Mouse (Mus musculus) stomach, postnatal 0 days (tissue): Measurements from ENCODE around the gene Pdzrn4. TPM values are rescaled to one million over a fixed set of nuclear protein-coding genes. Genes with fewer than 3 reads are reported as not detected.

ENCODE experiments used
- ATAC-seq: fragments of 200-750 bp; cut with Nextera tagmentation; 2 replicates; pipeline ENCODE4 v1.8.0; 2017; ENCODE audit not compliant: low FRiP score, low TSS enrichment
- DNase-seq: peaks from one replicate; pipeline ENCODE4 v3.0.0-alpha.2; 2016; ENCODE audit warnings: low spot score
- H3K27ac ChIP-seq: fragments of 300-500 bp; sonication (generic); replicated peaks from 2 replicates; pipeline ENCODE4 v1.5.1; 2014; ENCODE audit warnings: mild to moderate bottlenecking, control low read depth
- H3K27me3 ChIP-seq: fragments of 300-500 bp; sonication (generic); 2 replicates; pipeline ENCODE4 v1.6.1; 2014; ENCODE audit warnings: low read length; ENCODE audit not compliant: control insufficient read depth, insufficient read depth
- H3K36me3 ChIP-seq: fragments of 300-500 bp; sonication (generic); 2 replicates; pipeline ENCODE4 v1.6.1; 2014; ENCODE audit warnings: low read length, mixed read lengths; ENCODE audit not compliant: control insufficient read depth, insufficient read depth
- H3K4me1 ChIP-seq: fragments of 300-500 bp; sonication (generic); replicated peaks from 2 replicates; pipeline ENCODE4 v1.6.1; 2014; ENCODE audit warnings: antibody characterized with exemption; ENCODE audit not compliant: control insufficient read depth, insufficient read depth
- H3K4me2 ChIP-seq: fragments of 300-500 bp; sonication (generic); replicated peaks from 2 replicates; pipeline ENCODE4 v1.6.1; 2014; ENCODE audit warnings: low read depth, mild to moderate bottlenecking, control low read depth, moderate library complexity
- H3K4me3 ChIP-seq: fragments of 300-500 bp; sonication (generic); 2 replicates; pipeline ENCODE4 v1.5.1; 2014; ENCODE audit warnings: low read depth, low read length, control low read depth
- H3K9ac ChIP-seq: fragments of 300-500 bp; sonication (generic); 2 replicates; pipeline ENCODE4 v1.6.1; 2014; ENCODE audit warnings: mild to moderate bottlenecking, low read length, control low read depth, mixed read lengths
- H3K9me3 ChIP-seq: fragments of 300-500 bp; sonication (generic); 2 replicates; pipeline ENCODE4 v1.6.1; 2016; ENCODE audit warnings: low read length; ENCODE audit not compliant: control insufficient read depth
- CTCF ChIP-seq: IDR thresholded peaks from 2 replicates; pipeline ENCODE4 v1.5.1; 2016; ENCODE audit warnings: antibody characterized with exemption, low read depth, mild to moderate bottlenecking, moderate library complexity
- EP300 ChIP-seq: optimal IDR thresholded peaks from 2 replicates; pipeline ENCODE3; 2016; ENCODE audit warnings: antibody characterized with exemption
- WGBS: fragments of 180-500 bp; shearing (Covaris S2); extraction: QIAGEN DNeasy Blood & Tissue Kit; methylation state at CpG from one replicate; pipeline ENCODE4 v1.1.7; 2014; 5-methylcytosine and 5-hydroxymethylcytosine counted together
- polyA plus RNA-seq: library from polyadenylated mRNA; unstranded; fragments of >200 nt; fragmentation: Nextera tagmentation; extraction: Ambion mirVana; gene quantifications from 2 replicates; pipeline ENCODE4 v1.2.1, GENCODE M21; 2015

Gene Pdzrn4
- polyA plus RNA-seq, 1 experiment from 2014 or later = 0.76 TPM

- H3K36me3 ChIP-seq = no peaks in the 10 kb centered on the region
- H3K4me2 ChIP-seq = no peak overlapping the region
- no peak overlapping the region for H3K27ac ChIP-seq
- DNase-seq (no peak), ATAC-seq (no peak)
- H3K9ac ChIP-seq = no peak overlapping the region
- 62% methylated on average over 17 of the region's 17 CpGs for WGBS
- no peaks in the 10 kb centered on the region for H3K9me3 ChIP-seq
- no peak for TF ChIP-seq EP300
- TF ChIP-seq CTCF = no peak
- H3K27me3 ChIP-seq = no peaks in the 10 kb centered on the region
- H3K4me3 ChIP-seq = no peak overlapping the region
- H3K4me1 ChIP-seq = no peaks in the 10 kb centered on the region
Measured at GRCm38 (mm10) chr15:92757085-92757903, 360.6 kb downstream of the Pdzrn4 start.

DNA sequence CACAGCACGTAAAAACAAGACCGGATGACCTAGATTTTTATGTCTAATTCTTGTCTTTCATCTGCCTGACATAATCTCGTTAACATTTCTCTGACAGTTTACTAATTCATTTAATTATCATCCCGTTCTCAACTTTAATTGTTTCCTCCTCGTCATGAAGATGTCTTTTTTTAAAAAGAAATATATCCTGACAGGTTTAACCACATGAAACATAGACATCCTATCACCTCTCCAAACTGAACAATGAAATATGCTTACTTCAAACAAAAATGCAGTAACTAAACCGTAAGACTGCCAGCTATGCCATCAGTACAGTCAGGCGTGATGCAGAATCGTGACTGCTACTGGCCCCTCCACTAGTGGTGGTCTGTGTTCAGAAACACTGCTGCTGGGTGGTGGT, 362.3 kb downstream of the Pdzrn4 start:
- 84% methylated on average over 8 of the region's 8 CpGs for WGBS
- TF ChIP-seq CTCF (no peak), EP300 (no peak)
- no peaks in the 10 kb centered on the region for H3K4me1 ChIP-seq

GRCm38 (mm10) chr15:92763303-92763702, 366.6 kb downstream of the Pdzrn4 start:
- H3K36me3 ChIP-seq = no peaks in the 10 kb centered on the region
- no peaks in the 10 kb centered on the region for H3K4me1 ChIP-seq
- no peaks in the 10 kb centered on the region for H3K9me3 ChIP-seq
- no peaks in the 10 kb centered on the region for H3K27me3 ChIP-seq
- no peak overlapping the region for H3K9ac ChIP-seq
- DNase-seq (no peak), ATAC-seq (no peak)
- no peak overlapping the region for H3K4me3 ChIP-seq
- 64% methylated on average over 5 of the region's 5 CpGs for WGBS
- no peak overlapping the region for H3K4me2 ChIP-seq
- TF ChIP-seq EP300 = no peak
- no peak for TF ChIP-seq CTCF
- H3K27ac ChIP-seq = no peak overlapping the region

More for the DNA sequence above, 362.3 kb downstream of the Pdzrn4 start:
- DNase-seq (no peak), ATAC-seq (no peak)
- H3K36me3 ChIP-seq = no peaks in the 10 kb centered on the region
- no peaks in the 10 kb centered on the region for H3K27me3 ChIP-seq
- no peak overlapping the region for H3K4me2 ChIP-seq
- H3K4me3 ChIP-seq = no peak overlapping the region
- H3K9me3 ChIP-seq = no peaks in the 10 kb centered on the region
- no peak overlapping the region for H3K27ac ChIP-seq
- no peak overlapping the region for H3K9ac ChIP-seq

DNA sequence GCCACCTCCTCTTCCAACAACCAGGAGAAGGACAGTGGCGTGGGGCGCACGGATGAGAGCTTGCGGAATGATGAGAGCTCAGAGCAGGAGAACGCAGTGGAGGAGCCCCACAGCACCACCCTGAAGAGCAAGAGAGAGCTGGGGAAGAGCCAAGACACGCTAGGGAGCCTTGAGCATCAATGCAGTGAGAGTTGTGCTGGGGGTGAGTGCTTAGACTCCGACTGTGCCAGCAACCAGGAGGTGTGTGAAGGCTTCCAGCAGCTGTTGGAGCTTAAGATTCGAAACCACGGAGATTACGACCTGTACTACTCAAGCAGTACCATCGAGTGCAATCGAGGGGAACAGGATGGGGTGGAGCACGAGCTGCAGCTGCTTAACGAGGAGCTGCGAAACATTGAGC, 372.9 kb downstream of the Pdzrn4 start:
- H3K36me3 ChIP-seq = no peaks in the 10 kb centered on the region
- 86% methylated on average over 15 of the region's 15 CpGs for WGBS
- H3K4me2 ChIP-seq = no peak overlapping the region
- H3K27ac ChIP-seq = no peak overlapping the region
- no peak overlapping the region for H3K4me3 ChIP-seq
- no peak overlapping the region for H3K9ac ChIP-seq
- DNase-seq = no peak
- TF ChIP-seq CTCF (no peak), EP300 (no peak)
- H3K9me3 ChIP-seq = no peaks in the 10 kb centered on the region
- no peaks in the 10 kb centered on the region for H3K27me3 ChIP-seq
- no peak for ATAC-seq
- H3K4me1 ChIP-seq = no peaks in the 10 kb centered on the region

DNA sequence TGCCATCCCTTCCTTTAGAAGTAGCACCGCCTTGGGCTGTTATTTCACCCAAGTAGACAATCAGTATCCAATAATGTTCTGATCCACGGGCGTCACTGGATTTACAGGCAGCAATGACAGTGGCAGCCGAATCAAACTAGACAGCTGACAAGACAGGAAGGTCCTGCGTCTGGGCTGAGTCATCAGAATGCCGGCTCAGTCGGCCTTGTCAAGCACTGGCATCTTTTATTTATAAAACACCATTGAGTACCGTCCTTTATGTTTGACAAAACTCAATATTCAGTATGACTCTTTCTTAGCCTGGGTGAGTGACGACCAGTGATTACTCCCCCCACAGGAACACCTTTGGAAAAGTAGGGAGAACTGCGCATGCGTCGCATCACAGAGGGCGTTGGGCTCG, 391.4 kb downstream of the Pdzrn4 start:
- no peak for ATAC-seq
- H3K36me3 ChIP-seq = no peaks in the 10 kb centered on the region
- no peak overlapping the region for H3K4me2 ChIP-seq
- WGBS = 78% methylated on average over 14 of the region's 14 CpGs
- TF ChIP-seq EP300 (no peak), CTCF (no peak)
- no peak overlapping the region for H3K27ac ChIP-seq
- H3K4me3 ChIP-seq = no peak overlapping the region
- no peak for DNase-seq
- no peaks in the 10 kb centered on the region for H3K9me3 ChIP-seq
- H3K4me1 ChIP-seq = no peaks in the 10 kb centered on the region
- no peaks in the 10 kb centered on the region for H3K27me3 ChIP-seq
- H3K9ac ChIP-seq = no peak overlapping the region

GRCm38 (mm10) chr15:92794275-92794674, 397.6 kb downstream of the Pdzrn4 start:
- no peak overlapping the region for H3K4me2 ChIP-seq
- ATAC-seq = no peak
- no peak overlapping the region for H3K27ac ChIP-seq
- no peaks in the 10 kb centered on the region for H3K36me3 ChIP-seq
- no peak for DNase-seq
- H3K9me3 ChIP-seq = no peaks in the 10 kb centered on the region
- TF ChIP-seq EP300 = no peak
- TF ChIP-seq CTCF = no peak
- H3K4me1 ChIP-seq = no peaks in the 10 kb centered on the region
- no peaks in the 10 kb centered on the region for H3K27me3 ChIP-seq
- no peak overlapping the region for H3K4me3 ChIP-seq
- H3K9ac ChIP-seq = no peak overlapping the region
- 81% methylated on average over 3 of the region's 3 CpGs for WGBS
